In genomic region chr8:57530666-57531349, GRCm38 (mm10) we compare ENCODE assay signal across 8 mouse cellular contexts. TPM values are rescaled to one million over a fixed set of nuclear protein-coding genes. Genes with fewer than 3 reads are reported as not detected.
DNase-seq lines count a peak whose midpoint lies in the region; ATAC-seq and TF ChIP-seq lines count a peak whose summit lies in the region.

No protein-coding gene starts in this region.

- H3K9ac ChIP-seq in hindbrain, postnatal 0 days (replicated peaks; ENCODE audit: low read length) = no peak overlapping the region; the same call in 1 of the 2 replicates

- H3K4me3 ChIP-seq in hindbrain, postnatal 0 days (ENCODE audit: low read length) = no peak overlapping the region
- H3K4me3 ChIP-seq in midbrain, embryonic 10.5 days = no peak overlapping the region

- 0 out of 2 replicates have a peak overlapping the region, but pooled peaks have one; percentile 13 for H3K4me2 ChIP-seq in hindbrain, postnatal 0 days (ENCODE audit: low read depth, low read length)

- H3K36me3 ChIP-seq in hindbrain, postnatal 0 days (ENCODE audit: insufficient read depth, low read length) = no peaks in the 10 kb centered on the region; the same call in 1 of the 2 replicates
- H3K36me3 ChIP-seq in midbrain, embryonic 10.5 days = peaks cover 42% of the 10 kb centered on the region

- H3K9me3 ChIP-seq in hindbrain, postnatal 0 days (ENCODE audit: low read length) = no peaks in the 10 kb centered on the region
- no peaks in the 10 kb centered on the region for H3K9me3 ChIP-seq in midbrain, embryonic 10.5 days (replicated peaks)

- H3K27ac ChIP-seq in hindbrain, postnatal 0 days = no peak overlapping the region
- H3K27ac ChIP-seq in midbrain, embryonic 10.5 days (replicated peaks) = peak overlapping the region; percentile 13; the same call in 1 of the 2 replicates

- peak; percentile 79 to 81 for DNase-seq in adrenal gland, adult 18-20 months (ENCODE audit: low spot score in 2 of 2)
- DNase-seq in cerebellum, postnatal 4 days (ENCODE audit: low spot score in 2 of 2) = peak; percentile 61 to 77
- peak; percentile 79 for DNase-seq in gastrocnemius, postnatal 10 days
- DNase-seq in hindbrain, postnatal 0 days (ENCODE audit: low spot score) = peak; percentile 90
- peak; percentile 78 to 81 for DNase-seq in left cerebral cortex, postnatal 25 days (ENCODE audit: low spot score in 2 of 2)
- peak; percentile 74 for DNase-seq in midbrain, embryonic 10.5 days (ENCODE audit: low spot score)
- DNase-seq in right cerebral cortex, postnatal 36 days (ENCODE audit: low spot score in 2 of 2) = peak; percentile 44 to 50
- peak; percentile 73 for DNase-seq in yolk sac, embryonic 10.5 days (ENCODE audit: low spot score)

- peak; percentile 89 for TF ChIP-seq CTCF in hindbrain, postnatal 0 days (IDR thresholded peaks at IDR 0.05; ENCODE audit: low read depth)

- 27% methylated on average over 15 of the region's 15 CpGs for whole genome bisulfite sequencing in hindbrain, postnatal 0 days
- WGBS in midbrain, embryonic 10.5 days = 32% methylated on average over 15 of the region's 15 CpGs

- H3K4me1 ChIP-seq in hindbrain, postnatal 0 days (ENCODE audit: insufficient read depth, low read length) = no peaks in the 10 kb centered on the region
- H3K4me1 ChIP-seq in midbrain, embryonic 10.5 days = no peaks in the 10 kb centered on the region; the same call in 1 of the 2 replicates

- no peaks in the 10 kb centered on the region for H3K27me3 ChIP-seq in hindbrain, postnatal 0 days (ENCODE audit: insufficient read depth, low read length)
- H3K27me3 ChIP-seq in midbrain, embryonic 10.5 days (ENCODE audit: low read depth, poor library complexity, severe bottlenecking) = no peaks in the 10 kb centered on the region

- ATAC-seq in hindbrain, postnatal 0 days = peak; percentile 70

- intact Hi-C loops in left cerebral cortex, postnatal 25 days (cut with DNase I) = loop anchor here (1.0 kb wide), 1 partner anchor 102 kb away; no protein-coding TSS in a partner anchor

RNA-seq across cellular contexts. Expression of gene Hmgb2, which starts 19.1 kb away (rescaled TPM):
- total RNA-seq in adrenal gland, adult 18-20 months (2021) = 1 to 10 TPM; 5.1 to 5.3 TPM
- 10 to 100 TPM; 47.8 to 57.6 TPM for total RNA-seq in gastrocnemius, postnatal 10 days (2021)
- total RNA-seq in hindbrain, postnatal 0 days (2014; rRNA removed) = 14.6 and 14.8 TPM in 2 replicates
- polyA plus RNA-seq in hindbrain, postnatal 0 days (2015; fragmentation: Nextera tagmentation; extraction: Ambion mirVana) = 140 and 154 TPM in 2 replicates
- 1 to 10 TPM; 2.4 to 5.5 TPM for total RNA-seq in left cerebral cortex, postnatal 25 days (2021)
- 599 and 633 TPM in 2 replicates for polyA plus RNA-seq in midbrain, embryonic 10.5 days (2016; fragmentation: Nextera tagmentation; extraction: Ambion mirVana)

RNA-seq across cellular contexts. Expression of gene Sap30, which starts 43.1 kb away (rescaled TPM):
- 10 to 100 TPM; 11.9 to 14.4 TPM for total RNA-seq in adrenal gland, adult 18-20 months (2021)
- 10 to 100 TPM; 33.6 to 35.9 TPM for total RNA-seq in gastrocnemius, postnatal 10 days (2021)
- 22.1 and 26.1 TPM in 2 replicates for total RNA-seq in hindbrain, postnatal 0 days (2014; rRNA removed)
- 20.8 and 22.0 TPM in 2 replicates for polyA plus RNA-seq in hindbrain, postnatal 0 days (2015; fragmentation: Nextera tagmentation; extraction: Ambion mirVana)
- total RNA-seq in left cerebral cortex, postnatal 25 days (2021) = 1 to 10 TPM; 8.3 to 8.6 TPM
- polyA plus RNA-seq in midbrain, embryonic 10.5 days (2016; fragmentation: Nextera tagmentation; extraction: Ambion mirVana) = 78.9 and 86.9 TPM in 2 replicates
